Mouse (Mus musculus) left cerebral cortex, postnatal 4 days (tissue): ENCODE data around the gene Zdhhc20. TPM values are rescaled to one million over a fixed set of nuclear protein-coding genes. Genes with fewer than 3 reads are reported as not detected.
A peak's percentile ranks its signal among the peaks of the same experiment; 100 is the strongest.
"Not testable (repeated sequence)": the region's sequence is repeated elsewhere in the genome, so short reads cannot be mapped to it uniquely, and the experiment has no call there.

Experiments
- DNase-seq: peaks from one replicate; pipeline ENCODE4 v3.0.0-alpha.2; 2022
- intact Hi-C: fragments of 180-260 bp; cut with DNase I; formaldehyde crosslinking; loops from one replicate; pipeline ENCODE4 v1.15.1; 2025
- total RNA-seq, 2 experiments: library from RNA; stranded (reverse); gene quantifications; 2 replicates each; pipeline ENCODE4 v1.2.3; 2021

Zdhhc20 gene
- 10 to 100 TPM; 29.5 to 31.6 TPM for total RNA-seq

DNA sequence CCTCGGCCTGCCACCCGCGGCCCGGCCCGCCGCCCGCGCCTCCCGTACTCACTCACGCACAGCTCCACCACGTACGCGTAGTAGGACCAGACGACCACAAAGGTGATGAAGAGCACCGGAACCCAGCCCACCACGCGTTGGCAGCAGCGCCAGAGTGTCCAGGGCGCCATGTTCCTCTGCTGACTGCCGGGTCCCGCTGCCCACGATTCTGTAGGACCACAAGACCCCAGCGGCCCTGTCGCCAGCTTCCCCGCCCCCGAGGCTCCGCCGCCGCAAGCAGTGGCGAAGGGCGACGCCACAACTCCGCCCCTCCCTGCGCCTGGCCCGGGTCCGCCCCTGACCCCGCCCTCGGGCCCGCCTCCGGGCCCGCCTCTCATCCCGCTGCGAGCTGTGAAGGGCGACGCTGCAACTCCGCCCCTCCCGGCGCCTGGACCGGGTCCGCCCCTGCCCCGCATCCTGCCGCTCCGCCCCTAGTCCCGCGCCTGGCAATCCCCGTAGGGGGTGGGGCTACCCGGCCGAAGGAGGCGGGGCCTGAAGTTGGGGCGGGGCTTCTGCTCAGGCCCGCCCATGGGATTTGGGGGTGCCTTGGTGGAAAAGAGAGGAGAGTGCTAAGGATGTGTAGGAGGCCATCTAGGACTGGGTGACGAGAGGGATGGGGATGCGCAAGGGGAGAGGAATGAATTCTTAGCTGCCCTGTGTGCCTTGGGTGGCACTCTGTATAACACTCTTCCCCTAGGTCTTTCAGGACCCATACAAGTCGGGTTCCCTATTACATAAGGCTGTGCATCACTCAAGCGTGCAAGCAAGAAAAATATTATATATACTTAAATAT, at the start of gene Zdhhc20:
Gene Zdhhc20 (minus strand): TSS at position 266 of the 832 bp plus-strand sequence.
- DNase-seq: peak; percentile 97
- intact Hi-C loops: no loop called here

DNA sequence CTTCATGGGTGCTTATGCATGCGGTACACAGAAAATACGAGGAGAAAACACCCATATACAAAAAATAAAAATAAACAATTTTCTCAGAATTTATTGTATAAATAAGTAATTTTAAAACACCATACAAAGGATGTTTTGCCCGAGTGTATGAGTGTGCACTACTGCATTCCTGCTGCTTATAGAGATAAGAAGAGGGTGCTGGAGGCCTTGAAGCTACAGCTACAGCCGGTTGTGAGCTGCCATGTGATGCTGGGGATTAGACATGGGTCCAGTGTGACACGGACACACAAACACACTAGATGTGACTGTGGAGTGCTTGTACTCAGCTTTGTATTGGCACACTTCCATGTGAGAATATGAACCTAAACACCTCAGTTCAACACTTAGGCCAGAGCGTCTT, 47.2 kb upstream of the Zdhhc20 start:
- no peak for DNase-seq
- intact Hi-C loops: no loop called here

DNA sequence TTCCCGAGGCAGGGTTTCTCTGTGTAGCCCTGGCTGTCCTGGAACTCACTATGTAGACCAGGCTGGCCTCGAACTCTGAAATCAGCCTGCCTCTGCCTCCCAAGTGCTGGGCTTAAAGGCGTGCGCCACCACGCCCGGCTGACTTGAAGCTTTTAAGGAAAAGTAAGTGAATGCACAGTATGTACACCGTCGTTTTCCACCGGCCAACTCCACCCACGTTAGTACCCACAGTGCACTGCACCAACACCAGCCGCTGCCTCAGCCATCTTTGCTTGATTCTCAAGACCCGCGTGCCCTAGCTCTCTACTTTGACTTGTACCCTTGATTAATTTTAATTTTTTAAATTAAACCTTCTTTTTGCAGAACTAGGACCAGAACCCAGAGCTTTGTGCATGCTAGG, 44.6 kb upstream of the Zdhhc20 start:
- no peak for DNase-seq
- intact Hi-C loops: no loop called here

DNA sequence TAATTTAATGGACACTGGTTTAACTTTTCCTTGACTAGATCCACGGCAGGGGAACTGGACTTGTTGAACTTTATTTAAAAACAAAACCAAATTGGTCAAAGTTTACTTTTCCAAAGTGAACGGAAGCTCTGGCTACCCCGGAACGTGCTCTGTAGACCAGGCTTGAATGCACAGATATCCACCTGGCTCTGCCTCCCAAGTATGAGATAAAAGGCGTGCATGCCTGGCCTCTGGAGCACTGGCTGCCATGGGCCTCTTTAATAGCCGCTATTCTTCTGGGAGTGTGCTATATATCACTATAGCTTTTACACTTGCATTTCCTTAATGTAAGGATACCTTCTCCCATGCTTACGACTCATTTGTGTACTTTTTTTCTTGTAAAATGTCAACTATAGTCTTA, 43.5 kb upstream of the Zdhhc20 start:
- DNase-seq: no peak
- intact Hi-C loops: no loop called here

DNA sequence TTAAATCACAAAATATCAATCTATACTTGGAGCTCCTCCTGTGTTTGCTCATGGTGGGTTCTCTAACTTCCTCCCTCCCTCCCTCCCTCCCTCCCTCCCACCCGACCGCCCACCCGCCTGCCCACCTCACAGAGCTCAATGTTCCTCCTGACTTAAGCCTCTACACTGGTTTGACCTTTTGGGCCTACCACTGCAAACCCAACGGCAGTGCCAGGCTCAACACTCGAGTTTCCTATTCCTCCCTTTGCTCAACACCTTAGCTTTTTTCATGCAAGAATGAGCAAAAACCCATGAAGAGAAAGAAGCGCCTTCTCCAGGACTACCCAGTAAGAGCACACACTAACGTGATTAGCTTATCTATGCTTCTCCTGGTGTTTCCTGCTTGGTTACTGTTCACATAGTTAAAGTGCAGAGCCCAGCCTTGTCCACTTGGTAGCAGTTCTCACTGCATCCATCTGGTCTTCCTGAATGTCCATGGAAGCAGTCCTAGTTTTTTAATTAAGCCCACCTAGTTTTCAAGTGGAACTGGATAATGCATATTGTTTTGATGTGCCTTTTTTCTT, 42.9 kb upstream of the Zdhhc20 start:
- intact Hi-C loops: no loop called here
- DNase-seq: no peak

DNA sequence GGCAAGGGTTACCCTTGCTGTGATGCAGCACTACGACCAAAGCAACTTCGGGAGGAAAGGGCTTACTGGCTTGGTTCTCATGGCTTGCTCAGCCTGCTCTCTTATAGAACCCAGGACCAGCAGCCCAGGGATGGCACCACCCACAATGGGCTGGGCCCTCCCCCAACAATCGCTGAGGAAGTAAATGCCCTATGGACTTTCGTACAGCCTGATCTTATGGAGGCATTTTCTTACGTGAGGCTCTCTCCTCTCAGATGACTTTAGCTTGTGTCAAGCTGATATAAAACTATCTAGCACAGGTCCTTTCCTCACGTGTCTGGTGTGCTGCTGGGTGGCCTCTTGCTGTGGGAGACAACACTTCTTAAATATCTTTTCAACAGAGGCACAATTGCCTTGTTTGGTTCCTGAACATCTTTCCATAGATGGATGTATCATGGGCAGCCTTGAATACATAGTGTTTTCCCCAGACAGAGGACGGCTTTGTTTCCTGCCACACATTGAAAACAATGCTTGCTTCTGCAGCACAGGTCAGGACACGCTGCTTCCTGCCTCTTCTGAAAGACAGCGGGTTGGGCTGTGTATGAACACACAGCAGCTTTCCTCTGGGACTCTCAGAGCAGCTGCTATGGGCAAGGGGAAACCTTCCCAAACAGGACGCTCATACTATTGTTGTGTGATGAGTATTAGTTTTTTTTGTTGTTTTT, 31.5 kb upstream of the Zdhhc20 start:
- intact Hi-C loops: no loop called here
- DNase-seq: no peak

DNA sequence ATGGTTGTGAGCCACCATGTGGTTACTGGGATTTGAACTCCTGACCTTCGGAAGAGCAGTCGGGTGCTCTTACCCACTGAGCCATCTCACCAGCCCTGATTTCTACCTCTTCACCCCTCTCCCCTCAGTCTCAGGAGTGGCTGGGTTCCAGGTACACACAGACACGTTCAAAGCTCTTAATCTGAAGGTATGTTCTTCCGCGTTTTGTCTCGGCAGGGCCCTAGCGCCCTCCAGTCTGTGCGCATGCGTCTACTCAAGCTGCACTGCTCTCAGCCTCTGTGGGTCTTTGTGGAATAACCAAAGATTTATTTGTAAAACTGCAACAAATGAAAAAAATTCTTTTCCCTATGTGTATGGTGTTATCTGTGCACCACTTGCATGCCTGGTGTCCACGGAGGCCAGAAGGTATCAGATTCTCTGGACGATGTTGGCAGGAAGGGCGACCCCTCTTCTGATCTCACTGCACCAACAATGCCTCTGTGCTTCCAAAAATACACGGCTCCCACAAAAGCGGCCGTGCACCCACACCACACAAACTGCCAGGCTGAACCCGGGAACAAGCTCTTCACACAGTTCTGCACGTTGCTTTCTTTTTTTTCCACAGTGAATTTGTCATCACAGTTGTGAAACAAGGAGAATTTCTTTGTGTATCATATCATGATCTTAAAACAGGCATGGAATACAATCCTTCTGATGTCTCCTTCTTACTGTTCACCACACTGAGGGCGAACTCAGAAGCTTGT, 30.7 kb upstream of the Zdhhc20 start:
- intact Hi-C loops: no loop called here
- DNase-seq: peak; percentile 4

DNA sequence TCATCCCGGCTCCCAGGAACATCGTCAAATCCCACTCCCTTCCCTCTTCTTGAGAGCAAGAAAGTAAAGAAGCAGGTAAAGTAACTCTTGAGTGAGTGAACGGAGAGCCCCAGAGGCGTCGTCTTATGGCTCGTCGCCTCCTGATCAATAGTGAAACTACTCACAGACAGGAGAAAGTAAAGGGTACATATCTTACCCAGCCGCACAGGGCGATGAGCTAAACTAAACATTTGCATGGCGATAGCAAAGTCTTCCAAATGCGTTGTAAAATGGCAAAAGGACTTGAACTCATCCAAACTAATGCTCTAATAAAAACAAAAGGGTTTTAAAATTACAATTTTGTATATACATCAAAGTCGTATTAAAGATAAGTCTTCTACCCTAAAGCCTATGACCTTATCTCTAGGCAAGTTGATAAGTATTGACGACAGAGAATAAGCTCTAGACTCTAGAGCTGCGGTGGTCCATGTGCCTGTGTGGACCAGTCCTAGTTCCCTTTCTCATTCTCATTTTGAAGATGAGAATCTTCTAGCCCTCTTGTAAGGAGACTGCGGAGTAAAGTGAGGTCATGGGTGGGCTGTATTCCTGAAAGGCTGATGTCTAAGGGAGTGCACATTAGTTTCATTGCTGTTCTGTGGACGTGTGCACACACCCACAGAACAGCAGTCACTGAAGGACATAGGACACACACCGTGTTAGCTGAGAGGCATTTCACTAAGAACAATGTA, 29.2 kb upstream of the Zdhhc20 start:
- intact Hi-C loops: no loop called here

DNA sequence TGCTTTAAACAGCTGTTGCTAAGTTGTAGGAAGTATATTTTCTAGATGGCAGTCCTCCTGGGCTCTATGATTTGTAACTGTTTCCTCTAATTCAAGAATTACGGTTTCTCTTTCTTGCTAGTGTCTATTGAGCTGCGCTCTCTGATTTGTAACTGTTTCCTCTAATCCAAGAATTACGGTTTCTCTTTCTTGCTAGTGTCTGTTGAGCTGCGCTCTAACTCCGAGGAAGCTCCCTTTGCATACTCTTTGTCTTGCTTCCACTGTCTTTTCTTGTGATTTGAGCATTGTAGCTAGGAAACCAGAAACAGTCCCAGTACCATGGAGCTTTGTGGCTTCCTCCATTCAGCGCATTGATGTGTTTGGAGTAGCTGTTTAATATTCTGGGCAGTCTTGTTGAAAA, 25.3 kb upstream of the Zdhhc20 start:
- intact Hi-C loops: no loop called here

More for the DNA sequence above, 29.2 kb upstream of the Zdhhc20 start:
- DNase-seq: no peak

DNA sequence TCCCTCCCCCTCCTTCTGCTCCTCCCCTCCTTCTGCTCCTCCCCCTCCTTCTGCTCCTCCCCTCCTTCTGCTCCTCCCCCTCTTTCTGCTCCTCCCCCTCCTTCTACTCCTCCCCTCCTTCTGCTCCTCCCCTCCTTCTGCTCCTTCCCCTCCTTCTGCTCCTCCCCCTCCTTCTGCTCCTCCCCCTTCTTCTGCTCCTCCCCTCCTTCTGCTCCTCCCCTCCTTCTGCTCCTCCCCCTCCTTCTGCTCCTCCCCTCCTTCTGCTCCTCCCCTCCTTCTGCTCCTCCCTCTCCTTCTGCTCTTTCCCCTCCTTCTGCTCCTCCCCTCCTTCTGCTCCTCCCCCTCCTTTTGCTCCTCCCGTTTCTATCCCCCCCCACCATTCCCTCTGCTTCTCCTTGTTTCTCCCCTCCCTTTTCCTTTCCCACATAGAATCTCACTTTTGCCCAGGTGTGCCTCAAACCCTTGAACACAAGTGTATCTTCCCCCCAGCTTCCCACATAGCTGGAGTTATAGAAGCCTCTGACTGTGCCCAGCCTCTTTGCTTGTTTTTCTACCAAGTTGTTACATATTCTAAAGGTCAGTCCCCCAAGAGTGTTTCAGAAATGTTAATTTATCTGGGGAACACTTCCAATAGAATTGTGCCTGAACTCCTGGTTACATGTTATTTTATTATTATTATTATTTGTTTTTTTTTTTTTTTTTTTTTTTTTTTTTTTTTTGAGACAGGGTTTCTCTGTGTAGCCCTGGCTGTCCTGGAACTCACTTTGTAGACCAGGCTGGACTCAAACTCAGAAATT, 22.3 kb upstream of the Zdhhc20 start:
- not testable (repeated sequence) for DNase-seq
- intact Hi-C loops: loop anchor here (5.0 kb wide), 1 partner anchor 230 kb away; no protein-coding TSS in a partner anchor

More for the DNA sequence above, 25.3 kb upstream of the Zdhhc20 start:
- no peak for DNase-seq

DNA sequence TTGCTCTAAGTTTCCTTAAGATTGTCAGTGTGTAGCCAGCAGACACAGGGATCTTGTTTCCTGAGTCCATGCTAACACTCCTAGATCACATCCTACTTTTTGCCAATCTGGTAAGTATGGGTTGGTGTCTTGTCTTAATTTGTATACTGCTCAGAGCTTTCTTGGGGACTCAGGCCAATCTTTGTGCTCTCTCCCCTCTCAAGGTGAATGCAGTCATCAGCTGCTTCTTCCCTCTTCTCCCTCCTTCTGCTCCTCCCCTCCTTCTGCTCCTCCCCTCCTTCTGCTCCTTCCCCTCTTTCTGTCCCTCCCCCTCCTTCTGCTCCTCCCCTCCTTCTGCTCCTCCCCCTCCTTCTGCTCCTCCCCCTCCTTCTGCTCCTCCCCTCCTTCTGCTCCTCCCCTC, 21.7 kb upstream of the Zdhhc20 start:
- intact Hi-C loops: loop anchor here (5.0 kb wide), 1 partner anchor 229 kb away; no protein-coding TSS in a partner anchor
- DNase-seq: not testable (repeated sequence)

DNA sequence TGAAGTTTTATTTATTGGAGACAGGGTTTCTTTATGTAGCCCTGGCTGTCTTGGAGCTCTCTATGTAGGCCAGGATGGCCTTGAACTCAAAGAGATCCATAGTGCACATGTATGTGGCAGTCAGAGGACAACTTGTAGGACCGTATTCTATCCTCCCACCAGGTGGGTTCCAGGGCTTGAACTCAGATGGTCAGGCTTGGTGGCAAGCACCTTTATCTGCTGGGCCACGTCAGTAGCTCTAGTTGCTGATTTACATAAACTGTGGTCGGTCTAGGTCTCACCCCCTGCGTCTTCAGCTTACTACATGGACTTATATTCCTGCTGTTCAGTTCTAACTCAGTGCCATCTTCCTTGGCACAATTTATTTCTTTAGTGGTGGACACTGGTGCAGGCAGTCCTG, 21.2 kb upstream of the Zdhhc20 start:
- DNase-seq: no peak
- intact Hi-C loops: loop anchor here (5.0 kb wide), 1 partner anchor 229 kb away; no protein-coding TSS in a partner anchor

DNA sequence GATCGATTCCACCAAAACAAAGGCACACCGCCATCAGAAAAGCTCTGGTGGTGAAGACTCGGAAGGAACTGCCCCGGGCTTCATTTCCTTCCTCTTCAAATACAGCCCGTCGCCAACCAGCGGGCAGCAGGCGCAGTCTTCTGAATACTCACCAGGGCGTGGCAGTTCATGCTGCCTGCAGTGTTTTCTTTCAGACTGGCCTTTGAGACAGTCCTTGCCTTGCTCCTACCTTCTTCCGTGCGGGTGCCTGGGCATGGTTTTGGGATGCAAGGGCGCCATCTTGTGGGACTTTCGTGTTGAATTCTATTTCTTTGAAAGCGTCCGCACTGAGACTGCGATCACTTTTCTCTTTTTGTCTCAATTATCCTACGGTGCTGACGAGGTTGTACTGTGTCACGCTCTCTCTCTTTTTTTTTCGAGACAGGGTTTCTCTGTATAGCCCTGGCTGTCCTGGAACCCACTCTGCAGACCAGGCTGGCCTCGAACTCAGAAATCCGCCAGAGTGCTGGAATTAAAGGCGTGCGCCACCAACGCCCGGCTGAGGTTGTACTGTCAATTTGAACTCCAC, 20.5 kb upstream of the Zdhhc20 start:
- intact Hi-C loops: loop anchor here (5.0 kb wide), 1 partner anchor 228 kb away; no protein-coding TSS in a partner anchor
- peak; percentile 86 for DNase-seq

DNA sequence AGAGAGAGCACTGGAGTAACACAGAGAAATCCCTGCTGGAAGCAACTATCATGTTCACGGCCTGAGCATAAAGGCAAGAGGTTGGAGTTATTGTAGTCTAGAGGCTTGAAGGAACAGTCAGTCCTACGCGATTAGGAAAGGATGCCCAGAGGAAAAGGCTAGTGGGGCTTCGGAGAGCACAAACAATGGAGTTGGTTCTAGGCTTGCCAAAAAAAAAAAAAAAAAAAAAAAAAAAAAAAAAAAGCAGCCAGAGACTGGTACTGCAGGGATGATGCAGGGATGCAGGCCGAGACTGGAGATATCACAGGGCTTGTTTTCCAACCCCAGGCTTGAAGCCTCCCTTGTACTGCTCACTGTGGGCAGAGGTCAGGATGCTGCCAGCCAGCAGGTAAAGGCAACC, 19.2 kb upstream of the Zdhhc20 start:
- DNase-seq: no peak
- intact Hi-C loops: no loop called here

DNA sequence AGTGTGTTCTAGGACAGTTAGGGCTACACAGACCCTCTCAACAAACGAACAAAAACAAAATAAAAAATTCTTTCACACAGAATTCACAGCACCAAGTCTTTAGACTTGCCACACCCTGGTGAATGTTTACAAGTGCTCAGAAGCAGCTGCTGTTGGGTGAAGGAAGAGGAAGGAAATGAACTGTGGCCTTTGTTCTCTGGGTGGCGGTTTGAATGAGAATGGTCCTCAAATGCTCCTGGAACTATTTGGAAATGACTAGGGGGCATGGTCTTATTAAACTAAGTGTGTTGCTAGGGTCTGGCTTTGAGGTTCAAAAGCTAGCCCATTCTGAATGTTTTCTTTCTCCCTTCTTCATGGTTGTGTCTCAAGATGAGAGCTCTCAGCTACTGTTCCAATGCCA, 18.4 kb upstream of the Zdhhc20 start:
- no peak for DNase-seq
- intact Hi-C loops: no loop called here

DNA sequence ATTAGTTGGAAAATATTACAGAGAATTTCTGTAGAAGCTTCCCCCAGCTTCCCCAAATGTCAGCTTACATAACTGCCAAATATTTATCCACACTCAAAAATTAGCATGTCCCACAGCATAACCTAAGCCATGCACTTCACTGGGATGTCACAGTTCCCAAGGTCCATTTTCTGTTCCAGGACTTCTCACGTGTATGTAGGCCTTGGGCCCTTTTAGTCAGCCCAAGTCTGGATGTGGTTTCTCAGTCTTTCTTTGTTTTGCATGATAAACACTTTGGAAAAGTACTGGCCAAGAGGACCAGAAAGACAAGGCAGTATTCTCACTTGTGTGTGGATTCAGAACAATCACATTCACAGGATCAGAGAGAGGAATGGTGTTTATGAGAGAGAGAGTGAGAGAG, 11.9 kb upstream of the Zdhhc20 start:
- intact Hi-C loops: no loop called here
- DNase-seq: no peak

DNA sequence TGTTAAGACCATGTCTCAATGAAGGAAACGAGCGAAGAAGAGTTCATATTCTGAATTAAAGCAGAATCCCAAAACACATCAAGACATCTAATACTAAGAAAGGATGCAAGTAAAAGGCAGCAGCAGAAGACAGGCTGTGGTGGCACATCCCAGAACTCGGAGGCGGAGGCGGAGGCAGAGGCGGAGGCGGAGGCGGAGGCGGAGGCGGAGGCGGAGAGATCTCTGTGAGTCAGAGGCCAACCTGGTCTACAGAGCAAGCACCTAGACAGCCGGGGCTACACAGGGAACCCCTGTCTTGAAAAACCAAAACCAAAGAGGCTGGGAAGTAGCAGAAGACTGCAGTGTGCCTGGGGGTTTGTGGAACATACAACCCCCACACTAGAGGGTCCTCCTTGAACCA, 6.8 kb upstream of the Zdhhc20 start:
- no peak for DNase-seq
- intact Hi-C loops: no loop called here

DNA sequence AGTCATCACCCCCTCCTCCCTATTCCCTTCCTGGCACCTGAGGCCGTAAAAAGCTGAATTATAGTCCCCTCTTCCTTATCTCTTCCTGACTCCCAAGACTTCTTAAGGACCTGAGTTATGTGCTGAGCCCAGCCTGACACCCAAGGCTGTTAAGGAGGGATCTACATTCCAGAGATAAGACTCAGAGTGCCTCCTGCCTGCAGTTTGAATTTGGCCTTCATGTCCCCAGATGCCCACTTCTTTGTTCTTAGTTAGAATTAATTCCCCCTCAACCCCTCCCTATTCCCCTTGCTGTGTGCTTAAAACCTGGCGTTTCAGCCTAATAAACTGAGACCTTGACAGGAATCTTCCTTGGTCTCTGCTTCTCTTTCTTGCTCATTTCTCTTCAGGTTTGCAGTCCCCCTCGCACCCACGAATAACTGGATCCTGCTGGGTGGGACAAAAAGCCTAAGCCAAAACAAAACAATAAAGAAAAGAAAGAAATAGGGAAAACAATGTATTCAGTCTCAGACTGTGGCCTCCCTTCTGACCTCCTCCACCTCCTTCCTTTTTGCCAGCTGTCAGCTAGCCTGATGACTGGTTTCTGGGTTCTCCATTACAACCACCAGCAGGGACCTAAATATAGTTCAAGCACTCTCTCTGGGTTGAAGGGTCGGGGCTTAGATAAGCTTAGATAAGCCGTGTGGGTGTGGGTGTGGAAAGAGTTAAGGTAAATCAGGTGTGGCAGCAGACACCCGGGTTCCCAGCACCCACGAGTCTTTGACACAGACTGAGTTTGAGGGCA, 6.2 kb upstream of the Zdhhc20 start:
- intact Hi-C loops, DNase-seq: not testable (repeated sequence)
